Mouse (Mus musculus): ENCODE data around the gene Clca1.

GRCm38 (mm10) chr3:145026750-145027149 is 5.8 kb downstream of the Clca1 start:
- TF ChIP-seq CTCF (IDR thresholded peaks at IDR 0.05; ENCODE audit: low read depth), result peak; percentile 86
- TF ChIP-seq EP300 (IDR thresholded peaks at IDR 0.05; ENCODE audit: low read depth), result no peak

All from heart, postnatal 0 days (tissue).